Mouse (Mus musculus) adrenal gland, postnatal 10 days (tissue): Measurements from ENCODE around the gene Acly. TPM values are rescaled to one million over a fixed set of nuclear protein-coding genes. Genes with fewer than 3 reads are reported as not detected.

ENCODE experiments used
- DNase-seq: peaks from one replicate; pipeline ENCODE4 v3.0.0; 2021; ENCODE audit warnings: mixed read lengths
- microRNA-seq: library from miRNA; unstranded; fragments of <30 nt; microRNA quantifications from one replicate; pipeline ENCODE4 v1.2.0, GENCODE M21; 2021
- total RNA-seq, 2 experiments: library from RNA; stranded (reverse); gene quantifications; 2 replicates each; pipeline ENCODE4 v1.2.3; 2021

Acly gene
- total RNA-seq, 2 experiments from 2014 or later = 380 to 552 TPM

DNA sequence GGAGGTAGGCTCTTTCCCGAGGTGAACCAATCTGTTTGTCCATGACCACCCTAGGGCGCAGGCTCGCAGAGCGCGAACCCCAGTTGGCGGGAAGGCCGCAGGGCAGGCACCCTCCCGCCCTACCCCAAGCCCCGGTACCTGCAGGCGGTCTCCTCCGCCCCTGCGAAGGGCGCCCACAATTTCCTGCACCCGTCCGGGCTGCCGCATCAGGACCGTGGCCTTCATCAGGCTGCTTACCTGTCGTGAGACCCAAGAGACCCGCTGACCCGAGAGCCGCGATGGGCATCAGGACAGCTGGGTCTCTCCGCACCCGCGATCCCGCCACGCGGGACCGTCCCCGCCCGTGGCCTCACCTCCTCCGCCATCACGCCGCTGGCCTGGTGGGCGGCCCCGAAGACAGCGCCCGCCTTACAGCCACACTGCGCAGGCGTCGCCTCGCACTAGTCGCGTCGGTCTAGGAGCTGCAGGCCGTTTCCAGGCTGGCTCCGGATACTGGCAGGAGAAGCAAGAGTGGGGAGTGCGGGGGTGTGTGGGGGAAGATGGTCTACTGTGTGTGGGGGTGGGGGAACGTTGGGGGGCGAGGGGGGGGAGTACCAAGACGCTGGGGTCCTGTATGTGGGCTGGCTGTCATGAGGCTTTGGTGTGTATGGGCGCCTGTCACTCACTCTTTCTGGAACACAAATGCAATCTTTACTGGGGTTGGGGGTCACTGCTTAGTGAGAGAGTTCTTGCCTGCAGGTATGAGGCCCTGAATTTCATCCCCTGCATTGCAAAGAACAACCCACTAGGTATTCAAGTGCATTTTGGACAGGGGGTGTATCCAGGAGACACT, 86.9 kb downstream of the Acly start:
- DNase-seq = peak; percentile 93

DNA sequence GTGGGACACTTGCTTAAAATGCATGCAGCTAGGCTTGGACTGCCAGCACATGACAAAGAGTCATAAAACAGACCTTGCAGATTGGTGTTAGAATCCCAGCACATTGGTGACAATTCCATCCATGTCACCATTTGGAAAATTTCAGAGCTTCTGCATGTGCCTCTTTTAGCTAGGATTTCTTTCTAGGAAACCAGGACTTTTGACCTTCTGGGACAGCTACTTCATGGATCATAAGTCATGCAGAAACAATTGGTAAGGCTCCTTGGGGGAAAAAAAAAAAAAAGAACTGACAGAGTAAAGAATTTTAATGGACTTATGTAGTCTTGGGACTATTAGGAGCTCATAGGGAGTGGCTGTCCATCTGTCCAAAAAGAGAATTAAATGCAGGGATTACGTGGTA, 89.9 kb downstream of the Acly start:
- no peak for DNase-seq

DNA sequence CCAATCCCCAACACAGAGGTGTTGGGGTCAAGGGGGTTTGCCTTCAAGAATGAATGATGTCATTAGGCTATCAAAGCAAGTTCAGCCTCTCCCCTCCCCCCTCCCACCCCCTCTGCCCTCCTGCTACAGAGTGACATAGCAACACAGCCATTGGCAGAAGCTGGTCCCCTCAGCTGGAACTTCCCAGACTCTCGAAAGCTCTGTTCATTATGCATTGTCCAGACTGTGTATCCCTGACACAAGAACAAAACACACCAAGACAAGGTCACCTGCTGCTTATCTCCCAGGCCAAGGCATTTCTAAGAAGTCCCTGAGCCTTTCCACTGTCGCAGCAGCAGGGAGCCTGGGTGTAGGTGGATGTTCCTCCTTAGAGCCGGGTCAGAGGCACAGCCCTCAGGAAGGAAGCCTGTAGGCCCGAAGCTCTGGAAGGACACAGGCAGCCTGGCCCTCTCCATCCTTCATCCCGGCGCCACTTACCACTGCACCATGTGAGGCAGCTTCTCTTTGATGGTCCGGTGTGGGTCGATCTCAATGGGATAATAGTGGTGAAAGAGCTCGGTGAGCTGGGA, 92.0 kb downstream of the Acly start:
- DNase-seq = no peak

DNA sequence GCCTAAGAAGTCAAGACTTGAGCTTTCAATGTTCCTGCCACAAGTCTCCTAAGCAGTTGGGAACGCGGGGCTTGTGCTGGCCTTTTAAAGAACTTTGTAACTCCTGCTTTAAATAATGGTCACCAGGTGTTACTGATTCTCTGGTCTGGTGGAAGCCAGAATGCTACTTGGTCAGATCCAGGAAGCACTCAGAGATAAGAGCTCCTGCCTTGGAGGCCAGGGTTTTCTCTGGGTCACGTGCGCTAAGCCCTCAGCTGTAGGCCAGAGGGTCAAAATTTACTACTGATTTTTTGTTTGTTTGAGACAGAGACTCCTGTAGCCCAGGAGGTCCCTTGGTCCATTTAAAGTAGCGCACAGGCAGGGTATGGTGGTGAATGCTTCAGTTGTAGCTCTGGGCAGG, 95.8 kb downstream of the Acly start:
- DNase-seq = no peak

DNA sequence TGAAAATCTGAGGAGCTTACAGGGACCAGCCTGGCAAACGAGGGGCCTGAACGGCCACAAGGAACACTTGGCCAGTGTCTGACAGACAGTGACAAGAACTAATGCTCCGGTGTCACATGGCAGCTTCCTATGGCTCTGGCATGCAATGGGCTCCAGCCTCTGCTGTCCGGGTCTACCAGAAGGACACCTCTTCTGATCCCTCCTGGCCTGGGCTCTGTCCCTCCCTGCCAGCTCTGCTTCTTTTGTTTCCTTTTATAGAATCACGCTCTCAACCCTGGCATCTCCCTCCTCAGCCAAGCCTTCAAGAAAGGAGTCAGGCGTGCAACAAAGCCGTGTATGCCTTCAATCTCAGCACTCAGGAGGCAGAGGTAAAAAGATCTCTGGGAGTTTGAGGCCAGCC, 97.7 kb downstream of the Acly start:
- no peak for DNase-seq

DNA sequence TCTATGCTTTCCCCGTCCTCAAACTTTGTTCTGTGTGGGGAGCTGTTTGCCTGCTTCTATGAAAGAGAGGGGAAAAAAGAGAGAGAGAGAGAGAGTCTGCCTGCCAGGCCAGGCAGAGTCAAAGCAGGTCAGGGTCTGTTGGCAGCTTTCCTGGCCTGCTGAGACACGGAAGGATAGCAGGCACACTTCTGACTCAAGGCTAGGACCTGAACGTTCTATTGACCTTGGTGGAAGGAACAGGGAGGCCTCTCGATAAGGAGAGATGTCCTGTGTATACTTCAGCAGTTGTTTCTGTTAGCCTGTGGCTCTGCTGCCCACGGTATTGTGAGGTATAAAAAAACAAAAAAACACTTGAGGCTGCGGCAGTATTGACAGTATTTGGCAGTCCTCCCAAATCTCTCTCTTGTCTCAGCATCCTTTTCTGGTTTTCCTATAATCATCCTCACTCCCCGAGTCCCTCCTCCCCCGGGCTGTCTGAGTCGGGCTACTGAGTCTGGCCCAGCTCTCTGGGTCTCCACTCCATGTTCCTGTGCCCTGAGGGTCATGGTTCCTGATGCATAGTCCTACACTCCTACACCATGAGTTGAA, 99.1 kb downstream of the Acly start:
- peak; percentile 85 for DNase-seq

DNA sequence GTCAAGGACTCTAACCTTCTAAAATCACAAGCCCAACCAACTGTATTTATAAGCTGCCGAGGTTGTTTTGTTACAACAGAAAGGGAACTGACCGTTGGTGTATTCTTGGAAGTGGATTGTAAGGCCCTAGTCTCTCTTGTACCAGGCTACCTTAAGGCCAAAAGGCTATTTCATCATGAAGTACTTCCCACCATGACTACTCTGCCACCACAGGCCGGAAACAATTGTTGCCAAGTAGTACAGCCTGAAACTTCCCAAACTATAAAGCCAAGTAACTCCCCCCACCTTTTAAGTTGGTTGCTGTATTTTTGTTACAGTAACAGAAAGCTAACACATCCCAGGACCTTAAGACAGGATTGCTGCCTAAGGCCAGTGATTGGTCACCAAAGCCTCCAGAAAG, 101.0 kb downstream of the Acly start:
- DNase-seq = no peak

Small RNAs within 50 kb of the gene (microRNA-seq; reads per million reads assigned to microRNA genes)
- not detected for gene Gm27374
- gene Mir7116 = not detected

Other genes starting within 250 kb of the Acly start
- gene Eif1, start 208.1 kb downstream of the Acly start, total RNA-seq = 1,000 to 10,000 TPM in 1 of 2 experiments, 100 to 1,000 TPM in 1; 930 to 1,143 TPM
- not detected for gene Gast, start 193.6 kb downstream of the Acly start, total RNA-seq
- 10 to 100 TPM; 42.8 to 54.2 TPM for gene Hap1, start 171.9 kb downstream of the Acly start, total RNA-seq
- gene Jup, start 130.2 kb downstream of the Acly start, total RNA-seq = 10 to 100 TPM; 89.6 to 99.0 TPM
- gene P3h4, start 113.2 kb downstream of the Acly start, total RNA-seq = 10 to 100 TPM; 29.4 to 30.1 TPM
- gene Fkbp10, start 112.3 kb downstream of the Acly start, total RNA-seq = 10 to 100 TPM; 46.5 to 49.1 TPM
- gene Nt5c3b, start 86.2 kb downstream of the Acly start, total RNA-seq = 10 to 100 TPM; 42.6 to 54.8 TPM
- 1 to 10 TPM in 1 of 2 experiments, under 1 TPM in 1; 0.81 to 2.1 TPM for gene Klhl10, start 86.1 kb downstream of the Acly start, total RNA-seq
- gene Klhl11, start 55.3 kb downstream of the Acly start, total RNA-seq = 10 to 100 TPM; 35.0 to 36.3 TPM
- 1 to 10 TPM; 1.4 to 1.6 TPM for gene Ttc25, start 17.6 kb upstream of the Acly start, total RNA-seq
- 10 to 100 TPM; 32.9 to 35.7 TPM for gene Cnp, start 46.9 kb upstream of the Acly start, total RNA-seq
- gene Nkiras2, start 91.2 kb upstream of the Acly start, total RNA-seq = 10 to 100 TPM; 44.9 to 54.3 TPM
- 100 to 1,000 TPM; 212 to 265 TPM for gene Dnajc7, start 92.2 kb upstream of the Acly start, total RNA-seq
- under 1 TPM; 0.42 to 0.67 TPM for gene Zfp385c, start 164.5 kb upstream of the Acly start, total RNA-seq
- gene Dhx58, start 176.3 kb upstream of the Acly start, total RNA-seq = 1 to 10 TPM; 6.0 to 9.4 TPM
- gene Kat2a, start 184.5 kb upstream of the Acly start, total RNA-seq = 10 to 100 TPM; 33.1 to 42.4 TPM
- under 1 TPM in 1 of 2 experiments, not detected in 1; 0.64 TPM for gene Hspb9, start 185.8 kb upstream of the Acly start, total RNA-seq
- gene Rab5c, start 210.2 kb upstream of the Acly start, total RNA-seq = 100 to 1,000 TPM; 182 to 183 TPM
- under 1 TPM; 0.12 to 0.15 TPM for gene Kcnh4, start 231.9 kb upstream of the Acly start, total RNA-seq
- gene Hcrt, start 234.9 kb upstream of the Acly start, total RNA-seq = not detected
- gene Ghdc, start 243.0 kb upstream of the Acly start, total RNA-seq = 10 to 100 TPM; 14.1 to 15.7 TPM